Mouse (Mus musculus) myocyte (in vitro differentiated cells): ENCODE measurements around the gene Trpm5.
A peak's percentile ranks its signal among the peaks of the same experiment; 100 is the strongest.

ENCODE experiments used
- CEBPB ChIP-seq: IDR thresholded peaks from 2 replicates; pipeline ENCODE4 v1.6.1; 2011; ENCODE audit warnings: mild to moderate bottlenecking, moderate library complexity; ENCODE audit not compliant: poor library complexity, insufficient read depth, severe bottlenecking
- E2F4 ChIP-seq: IDR thresholded peaks from one replicate; pipeline ENCODE4 v1.6.1; 2011; ENCODE audit warnings: mild to moderate bottlenecking, control low read depth, moderate library complexity; ENCODE audit not compliant: insufficient read depth
- MYOD1 ChIP-seq, 3 experiments: IDR thresholded peaks; one replicate each; pipeline ENCODE4 v1.6.1; 2011; ENCODE audit warnings: control low read depth in 2 of 3, low read depth in 2 of 3, mild to moderate bottlenecking in 2 of 3, moderate library complexity in 1 of 3; ENCODE audit not compliant: insufficient read length in 2 of 3, control insufficient read depth in 1 of 3
- MYOG ChIP-seq, 3 experiments: IDR thresholded peaks; one replicate each; pipeline ENCODE4 v1.6.1; 2011; ENCODE audit warnings: control low read depth in 2 of 3, low read depth in 2 of 3, mild to moderate bottlenecking in 2 of 3; ENCODE audit not compliant: insufficient read length in 2 of 3, control insufficient read depth in 1 of 3, insufficient read depth in 1 of 3
- POLR2A ChIP-seq: IDR thresholded peaks from one replicate; pipeline ENCODE4 v1.6.1; 2011; ENCODE audit warnings: low read depth, mild to moderate bottlenecking, control low read depth, moderate library complexity; ENCODE audit not compliant: insufficient read length
- POLR2AphosphoS2 ChIP-seq: IDR thresholded peaks from one replicate; pipeline ENCODE4 v1.6.1; 2011; ENCODE audit warnings: low read depth, control low read depth; ENCODE audit not compliant: insufficient read length
- SRF ChIP-seq: IDR thresholded peaks from one replicate; pipeline ENCODE4 v1.6.1; 2011; ENCODE audit warnings: low read depth; ENCODE audit not compliant: control insufficient read depth, insufficient read length
- TCF12 ChIP-seq: IDR thresholded peaks from one replicate; pipeline ENCODE4 v1.6.1; 2011; ENCODE audit warnings: mild to moderate bottlenecking, control low read depth; ENCODE audit not compliant: poor library complexity, insufficient read depth, severe bottlenecking
- USF1 ChIP-seq: IDR thresholded peaks from one replicate; pipeline ENCODE4 v1.6.1; 2011; ENCODE audit warnings: low read depth, mild to moderate bottlenecking, control low read depth, moderate library complexity

GRCm38 (mm10) chr7:143055499-143056186 lies 38.8 kb downstream of the Trpm5 start:
- TF ChIP-seq POLR2A (peak; percentile 47), USF1 (no peak), MYOG (IDR thresholded peaks at IDR 0.05; ENCODE audit: control insufficient read depth in 1 of 3, insufficient read depth in 1 of 3, insufficient read length in 2 of 3, low read depth in 2 of 3) (no peak), CEBPB (no peak), E2F4 (no peak), SRF (no peak), MYOD1 (IDR thresholded peaks at IDR 0.05; ENCODE audit: control insufficient read depth in 1 of 3, insufficient read length in 2 of 3, low read depth in 2 of 3) (peak in 1 of 3 experiments; percentile 25), TCF12 (no peak), POLR2AphosphoS2 (peak; percentile 46)
